Mouse (Mus musculus): ENCODE measurements around the gene Fhod1.

The Fhod1 gene

GRCm38 (mm10) chr8:105315073-105315769 is 32.5 kb downstream of the Fhod1 start:
- no peak for DNase-seq (ENCODE audit: low spot score)

- no peak for DNase-seq (ENCODE audit: low spot score)
Measured at GRCm38 (mm10) chr8:105313622-105314402, 33.9 kb downstream of the Fhod1 start.

GRCm38 (mm10) chr8:105312891-105313481 is 34.8 kb downstream of the Fhod1 start:
- DNase-seq (ENCODE audit: low spot score) = no peak

GRCm38 (mm10) chr8:105311718-105312117 is 36.0 kb downstream of the Fhod1 start:
- no peak for DNase-seq (ENCODE audit: low spot score)

- DNase-seq (ENCODE audit: low spot score) = no peak
Measured at GRCm38 (mm10) chr8:105310118-105310517, 37.6 kb downstream of the Fhod1 start.

- DNase-seq (ENCODE audit: low spot score) = no peak
Measured at GRCm38 (mm10) chr8:105309142-105309847, 38.5 kb downstream of the Fhod1 start.

- DNase-seq (ENCODE audit: low spot score) = no peak
Measured at GRCm38 (mm10) chr8:105308428-105308827, 39.3 kb downstream of the Fhod1 start.

GRCm38 (mm10) chr8:105307670-105308069 is 40.1 kb downstream of the Fhod1 start:
- no peak for DNase-seq (ENCODE audit: low spot score)

- DNase-seq (ENCODE audit: low spot score) = no peak
Measured at GRCm38 (mm10) chr8:105306146-105306691, 41.5 kb downstream of the Fhod1 start.

GRCm38 (mm10) chr8:105305211-105306145 is 42.3 kb downstream of the Fhod1 start, which contains the start of gene Elmo3:
Gene Elmo3 (plus strand): TSS chr8:105305601.
- DNase-seq (ENCODE audit: low spot score) = peak; percentile 42

- no peak for DNase-seq (ENCODE audit: low spot score)
Measured at GRCm38 (mm10) chr8:105304325-105305210, 43.2 kb downstream of the Fhod1 start.

- DNase-seq (ENCODE audit: low spot score) = no peak
Measured at GRCm38 (mm10) chr8:105303874-105304273, 43.9 kb downstream of the Fhod1 start.

- DNase-seq (ENCODE audit: low spot score) = no peak
Measured at GRCm38 (mm10) chr8:105303396-105303795, 44.4 kb downstream of the Fhod1 start.

- DNase-seq (ENCODE audit: low spot score) = no peak
Measured at GRCm38 (mm10) chr8:105299962-105300361, 47.8 kb downstream of the Fhod1 start.

- DNase-seq (ENCODE audit: low spot score) = no peak
Measured at GRCm38 (mm10) chr8:105298351-105299252, 49.2 kb downstream of the Fhod1 start.

GRCm38 (mm10) chr8:105297511-105298192 is 50.1 kb downstream of the Fhod1 start, which contains the start of gene E2f4:
Gene E2f4 (plus strand): TSS chr8:105297663.
- peak; percentile 60 for DNase-seq (ENCODE audit: low spot score)

- DNase-seq (ENCODE audit: low spot score) = no peak
Measured at GRCm38 (mm10) chr8:105295895-105296573, 51.7 kb downstream of the Fhod1 start, which contains the start of gene Exoc3l. Gene Exoc3l (minus strand): TSS chr8:105296101.
